Mouse (Mus musculus) 3T3-L1 (cell line): ENCODE measurements at regions not wholly inside any gene's neighbourhood (a gene's known extent, or its start where the extent isn't known, plus 50 kb on each side); places are given as distances from the start of the nearest gene placed in this dataset.

Experiments used
- DNase-seq: peaks from one replicate; pipeline ENCODE4 v3.0.0-alpha.2; 2015; ENCODE audit warnings: low read depth, low spot score

GRCm38 (mm10) chr4:29525769-29526658, 713.1 kb downstream of the Epha7 start:
- peak; percentile 81 for DNase-seq
